Mouse (Mus musculus) forebrain, postnatal 0 days (tissue): ENCODE results near the gene Olfr1394. TPM values are rescaled to one million over a fixed set of nuclear protein-coding genes. Genes with fewer than 3 reads are reported as not detected.
A peak's percentile ranks its signal among the peaks of the same experiment; 100 is the strongest.
"Not testable (repeated sequence)": the region's sequence is repeated elsewhere in the genome, so short reads cannot be mapped to it uniquely, and the experiment has no call there.

Source experiments
- ATAC-seq: fragments of 200-750 bp; cut with Nextera tagmentation; 2 replicates; pipeline ENCODE4 v1.8.0; 2017; ENCODE audit warnings: mild to moderate bottlenecking, moderate library complexity
- DNase-seq: peaks from one replicate; pipeline ENCODE4 v3.0.0-alpha.2; 2015
- H3K27ac ChIP-seq: fragments of 300-500 bp; sonication (generic); 2 replicates; pipeline ENCODE4 v1.5.1; 2014; ENCODE audit warnings: low read depth, mild to moderate bottlenecking, antibody characterized with exemption, low read length, moderate library complexity, mixed read lengths
- H3K27me3 ChIP-seq: fragments of 300-500 bp; sonication (generic); 2 replicates; pipeline ENCODE4 v1.6.1; 2014; ENCODE audit warnings: mild to moderate bottlenecking, low read length, mixed read lengths; ENCODE audit not compliant: insufficient read depth
- H3K36me3 ChIP-seq: fragments of 300-500 bp; sonication (generic); 2 replicates; pipeline ENCODE4 v1.6.1; 2014; ENCODE audit warnings: mild to moderate bottlenecking, moderate library complexity; ENCODE audit not compliant: insufficient read depth
- H3K4me1 ChIP-seq: fragments of 300-500 bp; sonication (generic); 2 replicates; pipeline ENCODE4 v1.6.1; 2014; ENCODE audit warnings: antibody characterized with exemption; ENCODE audit not compliant: insufficient read depth
- H3K4me2 ChIP-seq: fragments of 300-500 bp; sonication (generic); 2 replicates; pipeline ENCODE4 v1.6.1; 2014; ENCODE audit warnings: low read depth, mild to moderate bottlenecking, moderate library complexity
- H3K4me3 ChIP-seq: fragments of 300-500 bp; sonication (generic); 2 replicates; pipeline ENCODE4 v1.5.1; 2014; ENCODE audit warnings: low read depth, low read length, mixed read lengths
- H3K9ac ChIP-seq: fragments of 300-500 bp; sonication (generic); 2 replicates; pipeline ENCODE4 v1.6.1; 2014; ENCODE audit warnings: mild to moderate bottlenecking
- H3K9me3 ChIP-seq: fragments of 300-500 bp; sonication (generic); 2 replicates; pipeline ENCODE4 v1.6.1; 2016; ENCODE audit warnings: low read length
- CTCF ChIP-seq: sonication (generic); IDR thresholded peaks from 2 replicates; pipeline ENCODE4 v1.5.1; 2016; ENCODE audit warnings: antibody characterized with exemption, control low read depth, low read depth
- WGBS: fragments of 180-500 bp; shearing (Covaris S2); extraction: QIAGEN DNeasy Blood & Tissue Kit; methylation state at CpG from one replicate; pipeline ENCODE4 v1.1.7; 2014; 5-methylcytosine and 5-hydroxymethylcytosine counted together
- polyA plus RNA-seq: library from polyadenylated mRNA; unstranded; fragments of >200 nt; fragmentation: Nextera tagmentation; extraction: Ambion mirVana; gene quantifications from 2 replicates; pipeline ENCODE4 v1.2.1, GENCODE M21; 2015
- total RNA-seq: library from RNA; depleted of rRNA; stranded (reverse); fragments of >200 nt; gene quantifications from 2 replicates; pipeline ENCODE4 v1.2.3, GENCODE M21; 2014

The Olfr1394 gene
- total and polyA plus RNA-seq, 2 experiments from 2014 or later: not detected

- Histone ChIP-seq H3K27me3 (no peaks in the 10 kb centered on the region), H3K4me1 (no peaks in the 10 kb centered on the region), H3K4me3 (no peak overlapping the region), H3K4me2 (no peak overlapping the region), H3K36me3 (no peaks in the 10 kb centered on the region), H3K9me3 (no peaks in the 10 kb centered on the region), H3K27ac (no peak overlapping the region), H3K9ac (no peak overlapping the region)
- WGBS: 6% methylated on average over 7 of the region's 7 CpGs
- peak; percentile 68 for TF ChIP-seq CTCF
- ATAC-seq (no peak), DNase-seq (peak; percentile 58)
Observed at GRCm38 (mm10) chr11:49189737-49190136, 35.6 kb downstream of the Olfr1394 start.

GRCm38 (mm10) chr11:49191083-49191482, 36.9 kb downstream of the Olfr1394 start:
- H3K4me2 ChIP-seq: no peak overlapping the region
- no peak overlapping the region for H3K27ac ChIP-seq
- WGBS: 56% methylated on average over 2 of the region's 2 CpGs
- no peak for TF ChIP-seq CTCF
- no peaks in the 10 kb centered on the region for H3K9me3 ChIP-seq
- no peaks in the 10 kb centered on the region for H3K36me3 ChIP-seq
- no peaks in the 10 kb centered on the region for H3K4me1 ChIP-seq
- DNase-seq: no peak
- H3K4me3 ChIP-seq: no peak overlapping the region
- H3K27me3 ChIP-seq: no peaks in the 10 kb centered on the region
- no peak for ATAC-seq
- no peak overlapping the region for H3K9ac ChIP-seq

GRCm38 (mm10) chr11:49194771-49195170, 40.6 kb downstream of the Olfr1394 start:
- not testable (repeated sequence) for H3K9ac ChIP-seq, H3K27me3 ChIP-seq, H3K4me1 ChIP-seq, H3K27ac ChIP-seq, DNase-seq, H3K36me3 ChIP-seq, H3K9me3 ChIP-seq, H3K4me2 ChIP-seq, H3K4me3 ChIP-seq, ATAC-seq
- 99% methylated on average over 9 of the region's 9 CpGs for WGBS

GRCm38 (mm10) chr11:49195819-49196322, 41.7 kb downstream of the Olfr1394 start:
- no peaks in the 10 kb centered on the region for H3K9me3 ChIP-seq
- no peak overlapping the region for H3K27ac ChIP-seq
- 89% methylated on average over 7 of the region's 7 CpGs for WGBS
- no peak overlapping the region for H3K4me2 ChIP-seq
- no peaks in the 10 kb centered on the region for H3K27me3 ChIP-seq
- H3K9ac ChIP-seq: no peak overlapping the region
- no peak overlapping the region for H3K4me3 ChIP-seq
- H3K36me3 ChIP-seq: no peaks in the 10 kb centered on the region
- DNase-seq (no peak), ATAC-seq (no peak)
- no peak for TF ChIP-seq CTCF
- H3K4me1 ChIP-seq: no peaks in the 10 kb centered on the region

GRCm38 (mm10) chr11:49200666-49201065, 46.5 kb downstream of the Olfr1394 start:
- TF ChIP-seq CTCF: no peak
- no peak for DNase-seq
- Histone ChIP-seq H3K27me3 (no peaks in the 10 kb centered on the region), H3K27ac (no peak overlapping the region), H3K4me2 (no peak overlapping the region), H3K9me3 (no peaks in the 10 kb centered on the region), H3K4me1 (peaks cover 12% of the 10 kb centered on the region), H3K9ac (no peak overlapping the region), H3K4me3 (no peak overlapping the region), H3K36me3 (no peaks in the 10 kb centered on the region)
- ATAC-seq: no peak

- Histone ChIP-seq H3K36me3 (no peaks in the 10 kb centered on the region), H3K9ac (no peak overlapping the region), H3K4me3 (no peak overlapping the region), H3K9me3 (no peaks in the 10 kb centered on the region), H3K4me2 (no peak overlapping the region), H3K27me3 (no peaks in the 10 kb centered on the region), H3K4me1 (peaks cover 12% of the 10 kb centered on the region), H3K27ac (no peak overlapping the region)
- ATAC-seq (no peak), DNase-seq (no peak)
- no peak for TF ChIP-seq CTCF
Observed at GRCm38 (mm10) chr11:49201142-49201541, 47.0 kb downstream of the Olfr1394 start.

- Histone ChIP-seq H3K4me3 (peak overlapping the region; percentile 97; the same call in 1 of the 2 replicates), H3K27ac (peak overlapping the region; percentile 97; the same call in 1 of the 2 replicates), H3K4me2 (peak overlapping the region; percentile 86), H3K4me1 (peaks cover 12% of the 10 kb centered on the region), H3K9ac (peak overlapping the region; percentile 99; the same call in 1 of the 2 replicates), H3K9me3 (no peaks in the 10 kb centered on the region), H3K27me3 (no peaks in the 10 kb centered on the region), H3K36me3 (no peaks in the 10 kb centered on the region; the same call in 1 of the 2 replicates)
- 56% methylated on average over 2 of the region's 2 CpGs for WGBS
- TF ChIP-seq CTCF: no peak
- DNase-seq (no peak), ATAC-seq (no peak)
Observed at GRCm38 (mm10) chr11:49202071-49202470, 47.9 kb downstream of the Olfr1394 start.
